Mouse (Mus musculus) heart, embryonic 14.5 days (tissue): ENCODE results near the gene Rab11fip3. TPM values are rescaled to one million over a fixed set of nuclear protein-coding genes. Genes with fewer than 3 reads are reported as not detected.
"Not testable (repeated sequence)": the region's sequence is repeated elsewhere in the genome, so short reads cannot be mapped to it uniquely, and the experiment has no call there.

Experiments used
- ATAC-seq: fragments of 200-750 bp; cut with Nextera tagmentation; 2 replicates; pipeline ENCODE4 v1.8.0; 2017; ENCODE audit warnings: low read depth, moderate TSS enrichment; ENCODE audit not compliant: insufficient number of reproducible peaks, insufficient read depth, low FRiP score
- H3K27ac ChIP-seq, 2 experiments: fragments of 200-500 bp in 1 of 2; fragments of 300-500 bp in 1 of 2; sonication (generic) in 1 of 2; replicated peaks in 1 of 2; 2 replicates each; pipeline ENCODE4 v1.5.1; 2012 to 2014; ENCODE audit warnings: low read depth in 2 of 2, low read length in 2 of 2, control low read depth in 1 of 2, mild to moderate bottlenecking in 1 of 2, mixed read lengths in 1 of 2; ENCODE audit not compliant: control insufficient read depth in 1 of 2, insufficient read depth in 1 of 2
- H3K27me3 ChIP-seq: fragments of 300-500 bp; sonication (generic); 2 replicates; pipeline ENCODE4 v1.6.1; 2014; ENCODE audit warnings: mild to moderate bottlenecking, low read length, control low read depth; ENCODE audit not compliant: control insufficient read depth, insufficient read depth
- H3K36me3 ChIP-seq: fragments of 300-500 bp; sonication (generic); 2 replicates; pipeline ENCODE4 v1.6.1; 2014; ENCODE audit warnings: mild to moderate bottlenecking, control low read depth, low read length, mixed read lengths; ENCODE audit not compliant: control insufficient read depth, insufficient read depth
- H3K4me1 ChIP-seq, 2 experiments: fragments of 200-500 bp in 1 of 2; fragments of 300-500 bp in 1 of 2; sonication (generic) in 1 of 2; 2 replicates each; pipeline ENCODE4 v1.6.1; 2012 to 2014; ENCODE audit warnings: low read length in 2 of 2, control low read depth in 1 of 2, mixed read lengths in 1 of 2; ENCODE audit not compliant: control insufficient read depth in 2 of 2, insufficient read depth in 2 of 2
- H3K4me2 ChIP-seq: fragments of 300-500 bp; sonication (generic); 2 replicates; pipeline ENCODE4 v1.6.1; 2014; ENCODE audit warnings: mild to moderate bottlenecking, low read length
- H3K4me3 ChIP-seq, 2 experiments: fragments of 200-500 bp in 1 of 2; fragments of 300-500 bp in 1 of 2; sonication (generic) in 1 of 2; 2 replicates each; pipeline ENCODE4 v1.5.1; 2012 to 2014; ENCODE audit warnings: low read length in 2 of 2, mild to moderate bottlenecking in 2 of 2, control low read depth in 1 of 2, low read depth in 1 of 2, moderate library complexity in 1 of 2; ENCODE audit not compliant: control insufficient read depth in 1 of 2, insufficient read depth in 1 of 2
- H3K9ac ChIP-seq: fragments of 300-500 bp; sonication (generic); 2 replicates; pipeline ENCODE4 v1.6.1; 2014; ENCODE audit warnings: mild to moderate bottlenecking, low read length
- H3K9me3 ChIP-seq: fragments of 300-500 bp; sonication (generic); 2 replicates; pipeline ENCODE4 v1.6.1; 2016; ENCODE audit warnings: low read length, control low read depth; ENCODE audit not compliant: control insufficient read depth
- WGBS: fragments of 180-500 bp; shearing (Covaris S2); extraction: QIAGEN DNeasy Blood & Tissue Kit; methylation state at CpG from one replicate; pipeline ENCODE4 v1.1.7; 2014; 5-methylcytosine and 5-hydroxymethylcytosine counted together
- polyA plus RNA-seq: library from polyadenylated mRNA; unstranded; fragments of >200 nt; fragmentation: Nextera tagmentation; extraction: Ambion mirVana; gene quantifications from 2 replicates; pipeline ENCODE4 v1.2.1, GENCODE M21; 2014

The Rab11fip3 gene
- polyA plus RNA-seq: 12.3 and 12.8 TPM in 2 replicates

GRCm38 (mm10) chr17:26068831-26069739 is at the start of gene Rab11fip3:
Gene Rab11fip3, minus strand, starts transcription at chr17:26069555.
- H3K4me2 ChIP-seq: peak within 1 kb of the TSS; percentile 99
- H3K9me3 ChIP-seq: no peaks in the 10 kb centered on the region
- peak within 1 kb of the TSS; percentile 85 for H3K9ac ChIP-seq
- under 1% methylated on average over 94 of the region's 94 CpGs for WGBS
- no peaks in the 10 kb centered on the region for H3K27me3 ChIP-seq
- H3K36me3 ChIP-seq: no peaks in the 10 kb centered on the region; the same call in 1 of the 2 replicates
- peaks cover 23 to 45% of the 10 kb centered on the region in 2 experiments for H3K4me1 ChIP-seq
- H3K4me3 ChIP-seq: peak within 1 kb of the TSS; percentile 76 to 88
- H3K27ac ChIP-seq: peak within 1 kb of the TSS; percentile 46 to 79
- ATAC-seq: peak; percentile 84

GRCm38 (mm10) chr17:26116503-26117258 is 47.3 kb upstream of the Rab11fip3 start:
- Histone ChIP-seq H3K9ac (no peak overlapping the region), H3K27me3 (peaks cover 75% of the 10 kb centered on the region), H3K27ac (no peak overlapping the region), H3K36me3 (no peaks in the 10 kb centered on the region), H3K4me2 (no peak overlapping the region), H3K9me3 (no peaks in the 10 kb centered on the region), H3K4me3 (no peak overlapping the region), H3K4me1 (peaks cover 3 to 4% of the 10 kb centered on the region in 2 experiments; a peak in 2 of 4 replicates)
- ATAC-seq: no peak
- WGBS: 69% methylated on average over 17 of the region's 17 CpGs

GRCm38 (mm10) chr17:26115956-26116487 is 46.7 kb upstream of the Rab11fip3 start:
- H3K4me2 ChIP-seq: no peak overlapping the region
- peaks cover 4 to 5% of the 10 kb centered on the region in 2 experiments; a peak in 2 of 4 replicates for H3K4me1 ChIP-seq
- no peak overlapping the region for H3K27ac ChIP-seq
- peaks cover 82% of the 10 kb centered on the region for H3K27me3 ChIP-seq
- H3K36me3 ChIP-seq: no peaks in the 10 kb centered on the region
- H3K9me3 ChIP-seq: no peaks in the 10 kb centered on the region
- no peak overlapping the region for H3K4me3 ChIP-seq
- no peak overlapping the region for H3K9ac ChIP-seq
- 61% methylated on average over 3 of the region's 3 CpGs for WGBS
- ATAC-seq: no peak

- H3K27ac ChIP-seq: no peak overlapping the region
- ATAC-seq: no peak
- H3K4me2 ChIP-seq: no peak overlapping the region
- H3K9ac ChIP-seq: no peak overlapping the region
- H3K4me1 ChIP-seq: peaks cover 4 to 7% of the 10 kb centered on the region in 2 experiments; a peak in 2 of 4 replicates
- peaks cover 89% of the 10 kb centered on the region for H3K27me3 ChIP-seq
- H3K4me3 ChIP-seq: no peak overlapping the region
- WGBS: 74% methylated on average over 7 of the region's 7 CpGs
- no peaks in the 10 kb centered on the region for H3K36me3 ChIP-seq
- no peaks in the 10 kb centered on the region for H3K9me3 ChIP-seq
Observed at GRCm38 (mm10) chr17:26115205-26115898, 46.0 kb upstream of the Rab11fip3 start.

- not testable (repeated sequence) for H3K4me2 ChIP-seq, H3K9ac ChIP-seq, H3K36me3 ChIP-seq, H3K27ac ChIP-seq, H3K4me3 ChIP-seq, ATAC-seq, H3K4me1 ChIP-seq, H3K9me3 ChIP-seq
- H3K27me3 ChIP-seq: peaks cover 93% of the 10 kb centered on the region
- 53% methylated on average over 7 of the region's 7 CpGs for WGBS
Observed at GRCm38 (mm10) chr17:26114461-26114860, 45.1 kb upstream of the Rab11fip3 start.

GRCm38 (mm10) chr17:26114061-26114460 is 44.7 kb upstream of the Rab11fip3 start:
- H3K9ac ChIP-seq: peak overlapping the region; percentile 63; the same call in 1 of the 2 replicates
- 18% methylated on average over 8 of the region's 8 CpGs for WGBS
- no peaks in the 10 kb centered on the region for H3K36me3 ChIP-seq
- no peak overlapping the region for H3K27ac ChIP-seq
- H3K4me3 ChIP-seq: peak overlapping the region; percentile 50 to 71; a peak in 3 of 4 replicates
- H3K4me2 ChIP-seq: peak overlapping the region; percentile 79
- no peaks in the 10 kb centered on the region for H3K9me3 ChIP-seq
- no peak for ATAC-seq
- H3K27me3 ChIP-seq: peaks cover 93% of the 10 kb centered on the region
- peaks cover 4 to 7% of the 10 kb centered on the region in 2 experiments; a peak in 2 of 4 replicates for H3K4me1 ChIP-seq
